Mouse (Mus musculus): ENCODE data around the gene Slc37a1.

The Slc37a1 gene

DNA sequence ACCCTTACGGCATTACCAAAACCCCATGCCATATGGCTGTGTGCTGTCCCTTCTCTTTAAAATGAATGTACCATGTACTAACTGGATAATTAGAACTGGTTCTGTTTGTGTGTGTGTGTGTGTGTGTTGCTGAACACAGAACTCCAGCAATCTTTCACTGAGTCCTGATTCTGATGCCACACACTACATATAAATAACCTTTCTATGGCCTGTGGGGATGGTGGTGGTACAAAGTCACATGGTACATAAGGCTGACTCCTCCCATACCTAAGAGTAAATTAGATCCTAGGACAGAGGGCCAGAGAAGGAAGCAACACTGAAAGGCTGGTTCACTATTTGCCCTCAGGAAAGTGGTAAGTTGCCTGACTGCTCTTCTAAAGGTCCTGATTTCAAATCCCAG is at the start of gene Slc37a1:
Slc37a1 (plus strand) TSS at position 301 of the 400 bp plus-strand sequence.
- no peak for DNase-seq (ENCODE audit: low read depth)

DNA sequence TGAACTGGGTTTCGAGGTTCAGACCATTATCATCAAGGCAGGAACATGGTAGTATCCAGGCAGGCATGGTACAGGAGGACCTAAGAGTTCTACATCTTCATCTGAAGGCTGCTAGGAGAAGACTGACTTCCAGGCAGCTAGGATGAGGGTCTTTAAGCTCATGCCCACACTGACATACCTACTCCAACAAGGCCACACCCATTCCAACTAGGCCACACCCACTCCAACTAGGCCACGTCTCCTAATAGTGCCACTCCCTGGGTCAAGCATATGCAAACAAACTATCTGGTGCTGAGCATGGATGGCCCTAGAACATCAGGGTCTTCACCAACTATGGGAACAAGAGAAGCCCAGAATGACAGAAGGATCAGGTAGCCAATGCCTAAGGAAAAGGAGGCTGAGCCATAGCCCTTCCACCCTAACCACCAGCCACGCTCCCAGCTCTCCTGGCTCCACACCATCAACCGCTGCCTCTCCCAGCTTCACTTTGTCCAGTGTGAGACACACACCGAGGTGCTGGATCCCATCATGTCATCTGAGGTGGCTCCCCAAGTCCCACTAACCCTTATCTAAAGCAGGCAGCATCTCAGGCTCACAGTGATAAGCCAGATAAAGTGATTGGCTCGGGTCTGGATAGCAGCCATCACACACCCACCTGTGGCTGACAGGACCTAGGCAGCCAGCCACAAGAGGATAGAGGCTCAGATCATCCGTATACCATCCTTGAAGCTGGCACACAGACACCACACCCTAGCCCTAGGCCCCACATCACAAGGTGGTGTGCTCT is 48.2 kb upstream of the Slc37a1 start:
- DNase-seq (ENCODE audit: low read depth) = no peak

DNA sequence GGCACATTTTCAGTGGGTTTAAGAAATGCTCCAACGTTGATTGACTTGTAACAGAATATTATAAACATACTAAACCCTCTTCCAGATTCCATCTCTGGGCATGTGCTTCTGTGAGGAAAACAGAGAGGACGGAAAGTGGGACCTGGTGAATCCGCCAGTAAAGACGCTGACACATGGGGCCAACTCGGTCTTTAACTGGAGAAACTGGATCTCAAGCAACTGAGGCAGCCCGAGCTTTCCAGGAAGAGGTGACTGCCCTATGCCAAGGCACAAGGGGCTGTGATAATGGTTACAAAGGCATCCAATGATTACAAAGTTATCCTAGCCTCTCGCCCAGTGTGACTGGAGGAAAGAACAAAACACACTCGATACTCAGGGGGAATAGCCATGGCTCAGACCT is 45.4 kb upstream of the Slc37a1 start:
- DNase-seq (ENCODE audit: low read depth) = no peak

DNA sequence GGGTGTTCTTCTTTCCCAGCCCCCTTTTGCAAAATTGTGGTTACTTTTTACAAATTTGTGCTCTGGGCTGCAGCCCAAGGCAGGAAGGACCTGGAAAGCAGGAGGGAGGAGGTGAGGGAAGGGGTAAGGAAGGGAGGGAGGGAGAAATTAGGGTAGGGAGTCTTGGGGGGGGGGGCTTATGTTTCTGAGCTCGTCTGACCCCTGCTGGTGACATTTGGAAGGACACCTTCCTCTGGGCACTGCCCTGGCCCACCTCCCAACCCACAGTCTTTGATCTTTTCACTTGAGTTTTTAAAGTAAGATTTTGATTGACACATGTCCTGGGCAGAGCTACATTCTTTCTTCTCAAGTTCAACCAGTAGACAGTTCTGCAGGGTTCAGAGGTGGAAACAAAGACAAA is 43.8 kb upstream of the Slc37a1 start:
- DNase-seq (ENCODE audit: low read depth) = peak; percentile 77

DNA sequence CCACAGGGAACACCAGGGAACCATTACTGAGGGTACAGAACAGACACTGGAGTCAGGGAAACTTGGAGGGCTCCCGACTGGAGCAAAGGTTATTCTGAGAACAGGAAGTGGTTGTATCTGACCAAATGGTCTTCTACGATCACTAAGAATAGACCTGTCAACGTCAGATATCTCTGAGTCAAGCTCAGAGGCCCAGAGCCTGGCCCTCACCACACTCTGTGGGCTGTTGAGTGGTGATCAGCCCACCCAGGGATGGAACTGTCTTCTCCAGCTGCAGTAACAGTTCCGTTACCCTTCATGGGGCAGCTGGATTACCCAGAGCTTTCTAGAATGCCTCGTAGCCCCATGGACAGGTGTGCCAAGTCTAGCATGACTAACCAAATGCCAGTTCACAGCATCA is 41.3 kb upstream of the Slc37a1 start:
- DNase-seq (ENCODE audit: low read depth) = no peak

DNA sequence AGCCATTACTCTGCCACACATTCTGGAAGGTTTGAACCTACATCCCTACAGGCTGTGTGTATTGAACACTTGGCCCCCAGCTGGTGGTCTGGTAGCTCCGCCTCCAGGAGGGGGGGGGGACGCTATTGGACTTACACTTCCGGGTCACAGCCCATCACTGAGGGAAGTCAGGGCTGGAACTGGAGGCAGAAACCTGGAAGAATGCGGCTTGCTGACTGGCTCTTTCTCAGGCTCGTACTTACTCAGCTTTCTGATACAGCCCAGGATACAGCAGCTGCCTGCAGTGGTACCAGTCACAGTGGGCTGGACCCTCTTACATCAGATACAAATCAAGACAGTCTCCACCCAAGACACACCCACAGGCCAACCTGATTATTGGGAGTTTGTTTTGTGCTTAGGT is 39.4 kb upstream of the Slc37a1 start:
- DNase-seq (ENCODE audit: low read depth) = no peak

DNA sequence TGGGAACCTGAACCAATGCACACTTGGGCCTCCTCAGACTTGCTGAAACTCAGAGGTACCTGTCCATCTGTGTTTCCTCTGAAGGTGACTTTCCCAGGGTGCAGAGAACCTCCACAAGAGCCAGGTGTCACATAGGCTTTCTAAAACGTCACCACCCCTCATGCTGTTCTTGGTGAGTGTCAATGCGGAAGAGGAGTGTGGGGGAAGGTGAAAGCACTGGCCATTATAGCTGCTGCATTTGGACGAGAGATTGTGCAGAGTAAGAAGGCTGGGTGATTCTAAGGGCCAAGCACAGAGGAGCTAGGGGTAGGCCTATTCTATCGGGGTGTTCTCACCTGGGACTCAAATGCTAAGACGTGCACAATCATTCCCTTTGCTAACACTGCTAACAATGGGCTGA is 32.6 kb upstream of the Slc37a1 start:
- DNase-seq (ENCODE audit: low read depth) = no peak

DNA sequence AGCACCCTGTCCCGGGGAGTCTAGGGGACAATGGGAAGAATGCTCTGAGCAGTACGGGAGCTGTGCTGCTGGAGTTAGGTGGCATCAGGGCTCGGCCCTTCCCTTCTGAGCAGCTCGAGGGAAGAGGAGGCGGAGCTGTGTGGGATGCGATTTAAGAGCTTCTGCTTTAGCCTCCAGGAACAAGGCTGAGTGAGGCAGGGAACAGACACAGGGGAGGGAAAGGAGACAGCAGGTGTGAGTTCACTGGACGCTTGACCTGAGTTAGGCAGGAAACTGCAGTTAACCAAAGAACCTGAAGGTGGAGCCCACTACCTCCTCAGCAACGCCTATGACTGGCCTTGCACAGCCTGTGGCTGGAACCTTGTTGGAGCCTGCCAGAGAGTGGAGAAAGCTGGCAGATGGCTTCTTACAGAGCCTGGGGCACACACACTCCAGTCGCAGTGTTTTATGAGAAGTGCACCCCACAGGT is 32.1 kb upstream of the Slc37a1 start:
- peak; percentile 75 for DNase-seq (ENCODE audit: low read depth)

DNA sequence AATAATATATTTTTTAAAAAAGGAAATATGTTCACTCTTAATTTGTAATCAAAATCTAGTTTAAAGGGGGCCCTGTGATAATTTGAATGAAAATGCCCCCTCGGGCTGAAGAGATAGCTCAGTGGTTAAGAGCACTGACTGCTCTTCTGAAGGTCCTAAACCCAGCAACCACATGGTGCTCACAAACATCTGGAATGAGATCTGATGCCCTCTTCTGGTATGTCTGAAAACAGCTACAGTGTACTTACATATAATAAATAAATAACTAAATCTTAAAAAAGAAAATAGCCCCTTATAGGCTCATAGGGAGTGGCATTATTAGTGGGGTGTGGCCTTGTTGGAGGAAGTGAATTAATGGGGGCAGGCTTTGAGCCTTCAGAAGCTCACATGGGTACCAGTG is 29.4 kb upstream of the Slc37a1 start:
- DNase-seq (ENCODE audit: low read depth) = no peak

DNA sequence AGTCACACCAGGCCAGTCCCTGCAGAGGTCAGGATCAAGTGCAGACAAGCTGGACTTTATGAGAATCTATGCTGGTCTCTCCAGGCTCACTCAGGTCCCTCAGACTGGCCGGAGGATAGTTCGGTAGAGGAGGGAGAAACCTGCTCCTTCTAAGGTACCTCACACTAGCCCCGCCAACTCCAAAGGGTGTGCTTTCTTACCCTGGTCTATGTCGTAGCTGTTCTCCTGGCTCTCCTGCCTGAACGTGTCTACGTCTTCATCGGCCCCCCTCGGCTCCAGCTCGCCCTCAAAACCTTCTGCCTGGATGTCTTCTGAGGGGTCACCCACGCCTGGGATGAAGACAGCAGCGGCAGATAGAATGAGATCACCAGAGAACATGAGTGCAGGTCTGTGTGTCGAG is 28.7 kb upstream of the Slc37a1 start:
- DNase-seq (ENCODE audit: low read depth) = no peak

DNA sequence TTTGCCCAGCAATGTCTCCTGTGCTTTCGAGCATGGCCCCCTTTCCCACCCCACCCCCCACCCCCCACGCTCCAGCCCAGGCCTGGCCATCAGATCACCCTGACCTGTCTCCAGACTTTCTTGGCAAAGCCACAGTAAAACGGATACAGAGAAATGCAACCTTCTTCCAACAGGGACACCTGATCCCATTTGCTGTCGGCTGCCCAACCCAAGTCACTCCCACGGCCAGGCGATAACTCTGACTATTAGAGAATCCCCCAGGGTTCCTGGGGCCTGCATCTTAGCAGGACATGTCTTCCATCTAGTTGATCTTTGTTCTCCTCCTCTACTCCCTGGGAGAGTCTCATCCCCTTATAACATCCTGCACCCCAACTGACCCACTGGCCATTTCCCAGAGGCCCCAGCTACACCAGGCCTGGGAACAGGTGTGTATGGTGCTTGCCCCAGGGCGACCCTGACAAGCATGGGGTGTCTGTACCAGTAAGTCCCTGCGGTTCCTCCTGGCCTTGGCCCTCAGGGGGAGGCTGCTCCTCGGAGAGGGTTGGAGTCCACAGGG is 28.2 kb upstream of the Slc37a1 start:
- no peak for DNase-seq (ENCODE audit: low read depth)

DNA sequence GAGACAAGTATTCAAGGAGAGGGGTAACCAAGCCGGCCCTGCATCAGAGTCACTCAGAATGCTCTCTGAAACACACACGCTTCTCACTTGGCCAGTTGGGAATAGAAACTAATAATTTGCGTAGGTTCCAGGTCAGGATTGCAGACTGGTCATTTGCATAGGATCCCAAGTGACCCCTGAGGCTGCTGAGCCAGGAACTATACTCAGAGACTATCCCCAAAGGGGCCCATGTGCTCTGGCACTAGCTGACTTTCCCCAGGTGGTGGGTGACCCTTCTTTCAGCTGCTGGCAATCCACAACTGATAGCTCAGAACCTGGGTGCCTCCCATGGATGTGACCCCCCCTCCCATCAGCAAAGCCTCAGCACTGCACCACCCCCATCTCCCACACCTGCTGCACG is 27.4 kb upstream of the Slc37a1 start:
- DNase-seq (ENCODE audit: low read depth) = no peak

DNA sequence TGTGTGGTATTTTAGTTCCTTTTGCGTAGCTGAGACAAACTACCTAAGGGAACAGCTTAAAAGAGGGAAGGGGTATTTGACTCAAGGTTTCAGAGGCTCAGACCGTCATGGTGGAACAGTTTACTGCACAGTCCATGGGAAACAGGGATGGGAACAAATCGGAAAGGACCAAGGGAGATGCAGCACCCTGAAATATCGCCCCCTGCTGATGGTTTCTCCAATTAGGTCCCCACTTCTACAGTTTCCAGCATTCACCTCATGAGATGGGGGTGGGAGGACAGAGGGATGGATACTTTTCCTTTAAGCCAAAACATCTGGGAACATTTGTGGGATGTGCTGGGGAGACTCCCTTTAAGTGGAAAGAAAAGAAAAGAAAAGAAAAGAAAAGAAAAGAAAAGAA is 26.8 kb upstream of the Slc37a1 start:
- DNase-seq (ENCODE audit: low read depth) = peak; percentile 51

DNA sequence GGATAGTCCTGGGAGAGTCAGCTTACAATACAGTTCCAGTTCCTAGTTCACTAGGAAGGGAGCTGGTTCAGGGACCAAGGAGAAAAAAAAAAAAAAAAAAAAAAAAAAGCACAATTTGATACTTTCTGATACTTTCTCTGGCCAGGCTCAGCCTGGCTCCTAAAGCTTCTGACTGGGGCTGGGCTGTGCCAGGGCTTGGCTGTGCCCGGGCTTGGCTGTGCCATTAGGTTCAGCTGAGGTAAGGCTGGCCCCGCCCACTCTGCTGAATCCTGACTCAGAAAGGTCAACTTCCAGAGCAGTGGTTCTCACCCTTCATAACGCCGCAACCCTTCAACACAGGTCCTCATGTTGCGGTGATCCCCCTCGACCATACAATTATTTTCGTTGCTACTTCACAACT is 26.2 kb upstream of the Slc37a1 start:
- no peak for DNase-seq (ENCODE audit: low read depth)

DNA sequence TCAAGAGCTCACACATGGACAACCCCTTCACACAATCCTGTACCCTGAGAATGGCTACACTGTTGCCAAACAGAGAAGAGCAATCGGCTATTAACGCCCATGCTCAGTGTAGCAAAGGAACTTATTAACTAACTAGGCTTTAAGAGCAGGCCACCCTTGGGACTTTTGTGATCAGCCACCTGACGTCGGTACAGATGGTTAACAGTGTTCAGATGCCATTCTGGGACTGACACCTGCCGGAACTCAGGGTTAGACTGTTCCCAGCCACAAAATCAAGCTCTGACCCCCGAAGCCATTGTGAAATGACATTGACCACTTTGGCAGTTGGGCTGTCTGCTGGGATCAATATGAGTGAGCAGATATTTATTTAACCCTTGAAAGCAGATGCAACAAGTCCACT is 25.2 kb upstream of the Slc37a1 start:
- DNase-seq (ENCODE audit: low read depth) = no peak

DNA sequence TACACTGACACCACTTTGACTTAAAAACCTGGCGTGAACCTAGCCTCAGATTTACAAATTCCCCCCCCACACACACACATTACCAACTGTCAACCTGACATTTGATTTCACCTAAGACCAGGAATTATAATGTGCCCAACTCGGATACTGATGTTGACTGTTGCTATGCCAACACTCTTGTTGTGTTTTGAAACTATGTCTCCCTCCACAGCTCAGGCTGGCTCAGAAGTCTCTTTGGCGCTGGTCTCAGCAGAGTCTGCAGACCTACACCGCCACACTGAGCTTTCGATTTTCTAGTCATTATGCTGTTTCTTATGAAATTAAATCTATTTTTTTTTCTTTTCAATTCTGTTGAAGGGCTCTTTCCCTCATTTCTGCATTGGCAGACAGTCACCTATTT is 23.9 kb upstream of the Slc37a1 start:
- no peak for DNase-seq (ENCODE audit: low read depth)

DNA sequence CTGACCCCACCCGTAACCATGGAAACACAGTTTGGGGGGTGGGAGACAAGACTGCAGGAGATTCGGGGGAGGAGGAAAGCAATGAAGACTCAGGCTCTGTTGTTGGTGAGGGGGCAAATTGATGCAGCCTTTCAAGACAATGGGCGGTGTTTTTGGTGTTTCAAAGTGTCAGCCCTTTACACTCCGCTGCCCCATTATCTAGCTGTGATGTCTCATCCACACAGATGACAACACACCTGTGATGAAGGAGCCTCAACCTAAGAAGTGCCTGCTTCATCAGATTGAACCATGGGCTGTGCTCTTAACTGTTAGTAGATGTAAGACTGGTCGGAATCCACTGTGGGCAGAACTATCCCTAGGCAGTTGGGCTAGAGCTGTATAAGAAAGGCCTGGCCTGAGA is 22.8 kb upstream of the Slc37a1 start:
- DNase-seq (ENCODE audit: low read depth) = no peak

DNA sequence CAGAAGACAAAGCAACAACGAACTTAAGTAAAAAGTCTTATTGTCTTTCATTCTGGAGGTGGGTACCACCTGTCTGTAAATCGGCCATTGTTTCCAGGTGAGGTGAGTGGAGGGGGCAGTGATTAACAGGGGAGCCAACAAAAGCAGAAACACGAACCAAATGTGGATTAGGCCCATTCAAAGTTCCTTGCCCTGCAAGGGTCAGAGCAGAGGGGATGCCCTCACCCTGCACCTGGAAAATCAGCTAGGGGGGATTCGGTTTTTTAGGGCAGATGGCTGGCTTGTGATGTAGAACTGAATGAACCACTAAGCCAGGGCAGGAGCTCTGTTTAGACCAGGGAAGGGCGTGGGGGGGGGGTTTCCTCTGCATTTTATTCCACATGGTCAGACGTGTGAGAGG is 22.2 kb upstream of the Slc37a1 start:
- no peak for DNase-seq (ENCODE audit: low read depth)

DNA sequence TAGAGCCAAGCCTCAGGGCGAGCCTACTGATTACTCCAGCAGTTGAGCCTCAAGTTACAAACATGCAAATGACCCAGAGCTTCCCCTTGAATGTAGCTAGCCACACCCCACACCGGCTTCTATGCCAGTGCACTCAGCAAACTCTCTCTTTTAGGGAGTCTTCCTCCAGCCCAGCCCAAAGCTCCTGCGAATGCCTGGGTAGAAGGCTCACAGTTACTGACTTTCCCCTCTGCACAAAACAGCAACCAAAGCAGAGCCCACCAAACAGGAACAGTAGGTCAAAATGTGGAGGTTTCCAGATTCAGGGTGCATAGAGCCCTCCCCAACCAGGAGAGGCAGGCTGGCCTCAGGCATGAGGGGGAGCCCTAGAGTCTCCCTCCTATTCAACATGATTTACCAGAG is 21.4 kb upstream of the Slc37a1 start:
- DNase-seq (ENCODE audit: low read depth) = no peak

DNA sequence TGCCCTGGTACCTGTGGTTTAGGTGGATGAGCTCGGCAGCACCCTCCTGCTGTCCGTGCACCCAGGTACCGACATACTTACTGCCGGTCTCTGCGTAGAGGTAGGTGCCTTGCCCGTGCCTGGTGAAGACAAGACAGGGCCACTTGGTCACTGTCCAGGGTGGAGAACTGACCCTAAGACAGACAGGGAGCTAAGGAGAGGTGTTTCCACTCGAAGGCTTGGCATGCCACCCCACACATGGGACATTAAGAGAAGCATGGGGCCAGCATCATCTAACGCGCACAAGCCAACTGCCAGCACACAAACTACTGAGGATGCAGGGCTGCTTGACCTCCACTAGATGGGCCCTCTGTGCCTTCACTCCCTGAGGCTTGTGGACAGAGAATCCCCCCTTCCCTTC is 20.8 kb upstream of the Slc37a1 start:
- DNase-seq (ENCODE audit: low read depth) = no peak

DNA sequence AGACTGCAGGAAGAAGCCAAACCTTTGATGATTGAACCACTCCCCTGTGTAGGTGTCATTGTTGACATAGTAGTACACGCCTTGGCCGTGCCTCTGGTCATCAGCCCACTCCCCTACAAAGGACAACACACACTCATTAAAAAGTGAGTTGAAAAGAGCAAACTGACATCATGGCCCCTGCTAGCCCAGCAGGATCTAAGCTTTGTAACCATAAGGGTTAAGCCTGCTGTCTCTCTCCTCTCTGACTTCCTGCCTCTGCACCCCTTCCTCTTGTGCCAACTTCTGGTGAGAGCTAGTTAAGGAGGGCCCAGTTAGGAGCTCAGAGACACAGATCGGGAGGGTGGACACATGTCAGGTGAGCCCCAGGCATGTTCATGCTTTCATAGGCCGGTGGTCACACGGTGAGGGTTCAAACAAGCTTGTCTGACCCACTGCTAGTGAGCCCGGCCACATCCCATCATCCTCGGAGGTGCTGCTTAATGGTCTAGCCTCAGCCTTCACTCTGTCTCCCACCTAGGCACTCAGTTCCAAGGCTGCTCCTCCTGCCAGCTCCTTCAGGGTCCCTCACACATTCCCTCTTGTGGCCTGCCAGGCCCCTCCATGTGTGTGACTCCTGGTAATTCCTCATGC is 20.2 kb upstream of the Slc37a1 start:
- DNase-seq (ENCODE audit: low read depth) = peak; percentile 60

DNA sequence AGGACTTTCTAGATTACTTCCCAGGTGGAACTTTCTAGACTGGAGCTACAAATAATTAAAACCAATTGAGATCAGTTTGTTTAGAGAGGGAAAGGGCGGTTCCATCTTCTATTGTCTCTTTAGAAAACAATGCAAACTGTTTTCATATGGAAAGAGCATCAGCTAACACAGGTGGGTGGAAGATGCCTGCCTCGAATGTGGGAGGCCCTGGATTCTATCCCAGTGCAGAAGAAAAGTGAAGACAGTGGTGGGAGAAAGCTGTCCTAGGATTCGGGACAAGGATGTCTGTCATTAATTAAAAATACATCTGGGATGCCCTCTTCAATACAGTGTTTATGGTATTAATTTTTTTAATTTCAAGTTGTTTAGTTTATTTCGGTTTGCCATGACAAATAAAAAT is 19.5 kb upstream of the Slc37a1 start:
- DNase-seq (ENCODE audit: low read depth) = no peak

DNA sequence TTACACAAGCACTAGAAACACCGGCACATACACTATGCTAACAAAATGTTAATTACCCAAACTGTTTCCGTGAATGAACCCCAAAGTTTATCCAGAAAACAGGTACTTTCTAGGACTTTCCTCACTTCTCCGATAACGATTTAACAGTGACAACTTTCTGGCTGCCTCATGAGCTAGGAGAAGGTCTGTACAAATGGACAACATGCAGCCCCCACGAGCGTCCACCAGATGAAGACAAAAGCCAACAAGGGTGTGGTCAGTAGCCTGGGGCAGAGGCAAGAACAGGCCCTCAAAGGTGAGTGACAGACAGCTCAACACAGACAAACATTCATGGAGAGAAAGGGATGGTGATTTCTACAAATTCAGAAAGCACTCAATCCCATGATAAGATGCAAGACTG is 19.0 kb upstream of the Slc37a1 start:
- no peak for DNase-seq (ENCODE audit: low read depth)

DNA sequence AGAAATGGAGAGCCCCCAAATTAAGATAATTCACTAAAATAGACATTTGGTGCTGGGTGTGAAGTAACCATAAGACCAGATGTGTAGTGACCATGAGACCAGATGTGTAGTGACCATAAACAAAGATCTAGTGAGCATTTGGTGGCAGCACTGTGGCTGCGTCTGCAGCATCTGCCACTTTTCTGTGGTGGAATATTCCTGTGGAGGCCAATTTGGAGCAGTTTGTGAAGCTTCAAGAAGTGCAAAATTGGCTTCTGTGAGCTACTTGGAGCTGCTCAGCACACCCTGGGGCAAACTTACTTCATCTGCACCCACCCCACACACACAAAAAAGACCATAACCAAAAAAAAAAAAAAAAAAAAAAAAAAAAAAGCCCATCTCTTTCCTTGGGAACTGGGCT is 18.6 kb upstream of the Slc37a1 start:
- DNase-seq (ENCODE audit: low read depth) = no peak
